Comparison of ENCODE assay signal across 16 mouse cellular contexts in the genomic region with DNA sequence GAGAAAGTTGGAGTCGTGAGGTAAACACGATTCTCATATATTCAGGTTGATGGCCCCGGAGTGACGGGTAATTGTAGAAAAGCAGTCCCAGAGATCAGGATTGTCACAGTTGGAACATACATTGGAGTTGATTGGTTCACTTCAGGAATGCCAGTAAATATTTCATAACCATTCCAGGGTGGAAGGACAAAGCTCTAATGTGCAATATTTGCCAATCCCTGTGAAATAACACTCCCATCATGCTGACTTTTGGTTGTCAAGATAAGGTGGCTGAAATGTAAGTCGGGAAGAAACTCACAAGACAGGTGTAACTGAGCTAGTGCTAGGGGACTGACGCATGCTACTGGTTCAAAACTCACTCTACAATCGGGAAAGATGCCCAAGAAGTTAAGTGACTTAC.
"Had no signal": no experiment of that assay in that cellular context is flagged by ENCODE, and none has a peak within 500 bp of the region (broad histone marks: within the 10 kb centered on the region; RNA-seq: fewer than 3 reads in every experiment).

No protein-coding gene starts in this region.

- H3K36me3 ChIP-seq: limb, embryonic 12.5 days; limb, embryonic 15.5 days; liver, embryonic 15.5 days; lung, embryonic 15.5 days; midbrain, embryonic 10.5 days; midbrain, embryonic 13.5 days had no signal

- H3K9me3 ChIP-seq: limb, embryonic 12.5 days; limb, embryonic 15.5 days; liver, embryonic 15.5 days; lung, embryonic 15.5 days; megakaryocyte, embryonic 14.5 days; midbrain, embryonic 10.5 days; midbrain, embryonic 13.5 days had no signal

- H3K4me1 ChIP-seq: limb, embryonic 15.5 days; lung, embryonic 15.5 days; megakaryocyte, embryonic 14.5 days; midbrain, embryonic 10.5 days; midbrain, embryonic 13.5 days had no signal

- H3K4me3 ChIP-seq: limb, embryonic 12.5 days; limb, embryonic 15.5 days; liver, embryonic 15.5 days; lung, embryonic 15.5 days; megakaryocyte, embryonic 14.5 days; midbrain, embryonic 10.5 days; midbrain, embryonic 13.5 days; myocyte had no signal

- H3K4me2 ChIP-seq: limb, embryonic 12.5 days; limb, embryonic 15.5 days; liver, embryonic 15.5 days; lung, embryonic 15.5 days; midbrain, embryonic 13.5 days had no signal

- DNase-seq: kidney, adult 8-10 months; kidney, postnatal 14 days; kidney, postnatal 4 days; left cerebral cortex, postnatal 4 days; thymus, adult 18-20 months; thymus, postnatal 36 days had no signal

- ATAC-seq: intestine, postnatal 0 days; midbrain, embryonic 13.5 days; midbrain, embryonic 16.5 days had no signal

- H3K9ac ChIP-seq: limb, embryonic 12.5 days; limb, embryonic 15.5 days; liver, embryonic 15.5 days; lung, embryonic 15.5 days; midbrain, embryonic 13.5 days had no signal

- H3K27me3 ChIP-seq: limb, embryonic 12.5 days; limb, embryonic 15.5 days; liver, embryonic 15.5 days; lung, embryonic 15.5 days; megakaryocyte, embryonic 14.5 days; midbrain, embryonic 13.5 days had no signal

- H3K27ac ChIP-seq: limb, embryonic 12.5 days; limb, embryonic 15.5 days; liver, embryonic 15.5 days; lung, embryonic 15.5 days; midbrain, embryonic 10.5 days; midbrain, embryonic 13.5 days had no signal
